Mouse (Mus musculus): ENCODE results near the gene Hoxc4. TPM values are rescaled to one million over a fixed set of nuclear protein-coding genes. Genes with fewer than 3 reads are reported as not detected.

Hoxc4 gene
- polyA plus RNA-seq, 1 experiment from 2014 or later: 69.5 TPM

DNA sequence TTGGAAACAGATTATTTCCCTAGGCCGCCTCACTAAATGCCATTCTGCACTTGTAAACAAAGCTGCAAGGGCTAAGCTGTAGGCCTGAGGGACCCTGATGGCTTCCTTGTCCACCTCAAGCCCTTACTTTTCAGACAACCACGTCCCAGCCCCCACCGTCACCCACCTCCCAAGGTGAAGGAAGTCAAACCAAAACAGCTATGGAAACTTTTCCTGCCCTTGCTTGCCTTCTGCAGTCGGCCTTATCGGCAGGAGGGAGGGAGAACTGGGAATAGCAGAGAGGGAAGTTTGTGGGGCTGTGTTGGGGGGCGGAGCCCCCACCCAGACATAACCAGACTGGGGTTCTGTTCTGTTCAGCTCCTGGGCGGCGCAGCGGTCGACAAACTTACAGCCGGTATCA, 26.5 kb upstream of the Hoxc4 start:
- WGBS: 4% methylated on average over 11 of the region's 11 CpGs
- Histone ChIP-seq H3K9me3 (no peaks in the 10 kb centered on the region), H3K36me3 (no peaks in the 10 kb centered on the region), H3K27me3 (replicated peaks) (peaks cover 22% of the 10 kb centered on the region), H3K4me1 (peaks cover 70% of the 10 kb centered on the region), H3K27ac (peak overlapping the region; percentile 96), H3K4me2 (replicated peaks) (peak overlapping the region; percentile 86), H3K9ac (peak overlapping the region; percentile 91), H3K4me3 (peak overlapping the region; percentile 62)
- ATAC-seq (ENCODE audit: low FRiP score, low read depth): no peak

GRCm38 (mm10) chr15:102992863-102993262, 25.9 kb upstream of the Hoxc4 start:
- H3K36me3 ChIP-seq: no peaks in the 10 kb centered on the region
- peak overlapping the region; percentile 91 for H3K9ac ChIP-seq
- H3K9me3 ChIP-seq: no peaks in the 10 kb centered on the region
- 7% methylated on average over 3 of the region's 3 CpGs for WGBS
- H3K27ac ChIP-seq: peak overlapping the region; percentile 96
- H3K27me3 ChIP-seq (replicated peaks): peaks cover 22% of the 10 kb centered on the region
- H3K4me1 ChIP-seq: peaks cover 68% of the 10 kb centered on the region
- H3K4me3 ChIP-seq: peak overlapping the region; percentile 62
- no peak for ATAC-seq (ENCODE audit: low FRiP score, low read depth)
- H3K4me2 ChIP-seq (replicated peaks): peak overlapping the region; percentile 86

DNA sequence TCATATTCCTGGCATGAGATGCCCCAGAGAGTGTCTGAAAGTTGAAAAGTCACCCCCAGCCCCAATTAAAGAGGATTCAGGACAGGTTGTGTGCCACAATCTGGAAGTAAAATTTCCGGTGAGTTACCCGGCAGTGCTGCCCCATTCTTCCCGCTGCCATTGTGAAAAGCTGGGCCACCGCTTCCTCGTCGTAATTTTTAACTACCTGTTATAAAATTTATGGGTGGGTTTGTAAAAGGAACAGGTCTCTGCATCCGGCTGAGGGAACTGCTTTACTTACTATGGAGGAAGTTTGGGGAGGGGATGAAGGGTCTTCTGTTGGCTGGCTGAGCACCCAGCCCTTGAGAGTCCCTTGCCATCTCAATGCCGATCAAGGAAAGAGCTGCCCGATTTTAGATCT, 22.2 kb upstream of the Hoxc4 start:
- Histone ChIP-seq H3K27me3 (replicated peaks) (peaks cover 18% of the 10 kb centered on the region), H3K9ac (peak overlapping the region; percentile 96), H3K36me3 (no peaks in the 10 kb centered on the region), H3K27ac (peak overlapping the region; percentile 29), H3K4me1 (peaks cover 49% of the 10 kb centered on the region), H3K9me3 (no peaks in the 10 kb centered on the region), H3K4me3 (peak overlapping the region; percentile 76), H3K4me2 (replicated peaks) (peak overlapping the region; percentile 86)
- 3% methylated on average over 9 of the region's 9 CpGs for WGBS
- ATAC-seq (ENCODE audit: low FRiP score, low read depth): no peak

- Histone ChIP-seq H3K4me3 (peak overlapping the region; percentile 76), H3K9ac (peak overlapping the region; percentile 96), H3K9me3 (no peaks in the 10 kb centered on the region), H3K4me1 (peaks cover 49% of the 10 kb centered on the region), H3K36me3 (no peaks in the 10 kb centered on the region), H3K27me3 (replicated peaks) (peaks cover 12% of the 10 kb centered on the region; the same call in 1 of the 2 replicates), H3K4me2 (replicated peaks) (peak overlapping the region; percentile 86), H3K27ac (peak overlapping the region; percentile 89)
- no peak for ATAC-seq (ENCODE audit: low FRiP score, low read depth)
- WGBS: under 1% methylated on average over 3 of the region's 3 CpGs
Observed at GRCm38 (mm10) chr15:102997431-102997830, 21.3 kb upstream of the Hoxc4 start.

DNA sequence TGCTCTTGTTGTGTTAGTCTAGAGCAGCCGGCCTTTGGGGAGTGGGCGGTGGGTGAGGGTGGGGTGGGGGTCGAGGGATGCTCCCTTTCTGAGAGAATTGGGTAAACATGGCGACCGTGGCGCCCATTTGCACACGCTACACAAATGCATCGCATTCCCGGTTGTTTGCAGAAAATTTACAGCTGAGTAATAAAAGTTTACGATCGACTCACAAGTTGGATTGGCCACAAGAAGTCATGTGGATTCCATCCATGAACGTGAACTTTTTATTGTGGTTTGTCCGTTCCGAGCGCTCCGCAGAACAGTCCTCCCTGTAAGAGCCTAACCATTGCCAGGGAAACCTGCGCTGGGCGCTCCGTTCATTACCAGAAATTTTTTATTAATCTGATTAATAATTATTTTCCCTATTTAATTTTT, 20.8 kb upstream of the Hoxc4 start, which contains the start of gene Hoxc6:
Hoxc6 (plus strand) TSS at position 319 of the 417 bp plus-strand sequence.
- Histone ChIP-seq H3K4me2 (replicated peaks) (peak within 1 kb of the TSS; percentile 86), H3K9me3 (no peaks in the 10 kb centered on the region), H3K27ac (peak within 1 kb of the TSS; percentile 91), H3K9ac (peak within 1 kb of the TSS; percentile 96), H3K36me3 (no peaks in the 10 kb centered on the region), H3K4me1 (peaks cover 49% of the 10 kb centered on the region), H3K27me3 (replicated peaks) (peaks cover 8% of the 10 kb centered on the region; the same call in 1 of the 2 replicates), H3K4me3 (peak within 1 kb of the TSS; percentile 76)
- under 1% methylated on average over 19 of the region's 19 CpGs for WGBS
- peak; percentile 65 for ATAC-seq (ENCODE audit: low FRiP score, low read depth)

- peaks cover 55% of the 10 kb centered on the region for H3K4me1 ChIP-seq
- under 1% methylated on average over 19 of the region's 19 CpGs for WGBS
- H3K36me3 ChIP-seq: no peaks in the 10 kb centered on the region
- peak overlapping the region; percentile 76 for H3K4me3 ChIP-seq
- 0 out of 2 replicates have a peak, but pooled peaks cover 7% of the 10 kb centered on the region for H3K27me3 ChIP-seq (replicated peaks)
- H3K9ac ChIP-seq: peak overlapping the region; percentile 96
- H3K27ac ChIP-seq: peak overlapping the region; percentile 91
- peak overlapping the region; percentile 86 for H3K4me2 ChIP-seq (replicated peaks)
- peak; percentile 31 for ATAC-seq (ENCODE audit: low FRiP score, low read depth)
- H3K9me3 ChIP-seq: no peaks in the 10 kb centered on the region
Observed at GRCm38 (mm10) chr15:102998608-102999182, 20.0 kb upstream of the Hoxc4 start.

DNA sequence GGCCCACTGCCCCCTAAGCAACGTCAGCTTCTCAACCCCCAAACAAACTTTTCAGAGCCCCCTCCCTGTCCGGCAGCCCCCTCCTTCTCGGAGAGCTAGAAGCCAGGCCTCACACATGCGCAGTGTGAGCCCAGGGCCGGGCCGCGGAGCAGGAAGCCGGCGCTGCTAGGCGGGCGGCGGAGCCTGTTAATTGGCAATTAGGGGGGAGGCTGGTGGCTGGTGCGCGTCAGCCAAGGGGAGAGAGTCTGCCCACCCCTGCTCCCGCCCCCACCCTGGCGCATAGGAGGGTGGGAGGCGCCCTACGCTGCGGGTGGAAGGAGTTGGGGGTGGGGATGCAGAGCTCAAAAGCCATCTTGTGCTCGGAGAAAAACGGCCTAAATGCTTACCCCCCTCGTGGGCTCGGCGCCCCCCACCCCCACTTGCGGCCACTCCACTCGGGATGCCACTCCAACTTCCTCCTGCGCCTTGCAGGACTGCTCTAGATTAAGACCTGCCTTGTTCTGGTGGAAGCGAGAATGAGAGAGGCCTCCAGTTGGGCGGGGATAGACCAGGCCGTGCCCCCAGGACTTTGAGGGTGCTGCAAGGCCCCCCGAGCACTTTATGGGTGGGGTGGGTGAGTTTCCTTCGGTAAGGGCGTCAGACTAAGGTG, 19.4 kb upstream of the Hoxc4 start:
- H3K36me3 ChIP-seq: no peaks in the 10 kb centered on the region
- H3K4me1 ChIP-seq: peaks cover 58% of the 10 kb centered on the region
- peak overlapping the region; percentile 91 for H3K27ac ChIP-seq
- ATAC-seq (ENCODE audit: low FRiP score, low read depth): peak; percentile 67
- H3K4me3 ChIP-seq: peak overlapping the region; percentile 76
- H3K4me2 ChIP-seq (replicated peaks): peak overlapping the region; percentile 86
- WGBS: under 1% methylated on average over 33 of the region's 33 CpGs
- H3K9me3 ChIP-seq: no peaks in the 10 kb centered on the region
- 0 out of 2 replicates have a peak, but pooled peaks cover 7% of the 10 kb centered on the region for H3K27me3 ChIP-seq (replicated peaks)
- peak overlapping the region; percentile 96 for H3K9ac ChIP-seq

DNA sequence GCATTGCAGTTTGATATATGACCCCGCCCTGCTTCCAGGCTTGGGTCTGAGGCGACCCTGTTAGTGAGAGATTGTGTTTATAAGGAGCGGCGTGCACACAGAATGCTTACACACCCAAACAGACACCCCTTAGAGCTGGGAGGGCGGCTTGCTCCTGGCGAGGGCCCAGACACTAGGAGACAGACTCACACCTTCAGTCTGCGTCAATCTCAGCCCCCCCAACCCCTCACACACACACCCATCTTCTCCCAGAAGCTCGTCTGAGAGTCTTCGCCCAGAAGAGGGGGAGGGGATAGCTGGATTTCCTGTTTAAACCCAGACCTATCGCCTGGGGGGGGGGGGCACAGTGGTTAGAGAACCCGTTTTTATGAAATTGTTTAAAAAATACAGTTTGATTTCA, 18.8 kb upstream of the Hoxc4 start:
- peak; percentile 39 for ATAC-seq (ENCODE audit: low FRiP score, low read depth)
- 2% methylated on average over 11 of the region's 11 CpGs for WGBS
- H3K4me3 ChIP-seq: peak overlapping the region; percentile 76
- H3K27me3 ChIP-seq (replicated peaks): 0 out of 2 replicates have a peak, but pooled peaks cover 7% of the 10 kb centered on the region
- H3K9me3 ChIP-seq: no peaks in the 10 kb centered on the region
- peak overlapping the region; percentile 96 for H3K9ac ChIP-seq
- H3K36me3 ChIP-seq: no peaks in the 10 kb centered on the region
- H3K4me2 ChIP-seq (replicated peaks): peak overlapping the region; percentile 86
- H3K4me1 ChIP-seq: peaks cover 58% of the 10 kb centered on the region
- H3K27ac ChIP-seq: peak overlapping the region; percentile 91

GRCm38 (mm10) chr15:103000501-103000901, 18.2 kb upstream of the Hoxc4 start:
- Histone ChIP-seq H3K9me3 (no peaks in the 10 kb centered on the region), H3K27ac (peak overlapping the region; percentile 91), H3K9ac (peak overlapping the region; percentile 96), H3K4me2 (replicated peaks) (peak overlapping the region; percentile 86), H3K4me1 (peaks cover 58% of the 10 kb centered on the region), H3K4me3 (peak overlapping the region; percentile 76), H3K27me3 (replicated peaks) (0 out of 2 replicates have a peak, but pooled peaks cover 7% of the 10 kb centered on the region), H3K36me3 (no peaks in the 10 kb centered on the region)
- no peak for ATAC-seq (ENCODE audit: low FRiP score, low read depth)
- WGBS: under 1% methylated on average over 24 of the region's 24 CpGs

- Histone ChIP-seq H3K4me1 (peaks cover 64% of the 10 kb centered on the region), H3K36me3 (no peaks in the 10 kb centered on the region), H3K27ac (peak overlapping the region; percentile 91), H3K4me3 (peak overlapping the region; percentile 76), H3K9ac (peak overlapping the region; percentile 96), H3K9me3 (no peaks in the 10 kb centered on the region), H3K4me2 (replicated peaks) (peak overlapping the region; percentile 86), H3K27me3 (replicated peaks) (0 out of 2 replicates have a peak, but pooled peaks cover 4% of the 10 kb centered on the region)
- no peak for ATAC-seq (ENCODE audit: low FRiP score, low read depth)
- WGBS: 18% methylated on average over 2 of the region's 2 CpGs
Observed at GRCm38 (mm10) chr15:103001370-103001769, 17.4 kb upstream of the Hoxc4 start.

DNA sequence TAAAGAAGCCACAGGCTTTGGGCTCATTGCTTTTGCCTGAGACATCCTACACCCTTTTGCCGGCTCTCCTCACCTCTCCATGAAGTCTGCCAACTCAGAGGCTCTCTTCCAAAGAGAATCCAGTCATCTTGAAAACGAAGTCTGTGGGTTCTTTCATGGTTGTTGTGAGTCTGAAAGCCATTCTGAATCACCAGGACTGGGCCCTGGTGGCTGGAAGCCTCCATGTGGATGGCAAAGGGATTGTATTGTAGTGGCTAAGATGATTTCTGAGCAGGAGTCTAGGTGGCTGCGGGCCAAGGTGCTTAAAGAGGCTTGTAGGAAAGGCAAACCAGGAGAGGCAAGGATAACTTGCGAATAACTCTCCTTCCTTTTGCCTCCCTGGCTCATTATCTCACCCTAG, 16.6 kb upstream of the Hoxc4 start:
- H3K4me2 ChIP-seq (replicated peaks): peak overlapping the region; percentile 86

DNA sequence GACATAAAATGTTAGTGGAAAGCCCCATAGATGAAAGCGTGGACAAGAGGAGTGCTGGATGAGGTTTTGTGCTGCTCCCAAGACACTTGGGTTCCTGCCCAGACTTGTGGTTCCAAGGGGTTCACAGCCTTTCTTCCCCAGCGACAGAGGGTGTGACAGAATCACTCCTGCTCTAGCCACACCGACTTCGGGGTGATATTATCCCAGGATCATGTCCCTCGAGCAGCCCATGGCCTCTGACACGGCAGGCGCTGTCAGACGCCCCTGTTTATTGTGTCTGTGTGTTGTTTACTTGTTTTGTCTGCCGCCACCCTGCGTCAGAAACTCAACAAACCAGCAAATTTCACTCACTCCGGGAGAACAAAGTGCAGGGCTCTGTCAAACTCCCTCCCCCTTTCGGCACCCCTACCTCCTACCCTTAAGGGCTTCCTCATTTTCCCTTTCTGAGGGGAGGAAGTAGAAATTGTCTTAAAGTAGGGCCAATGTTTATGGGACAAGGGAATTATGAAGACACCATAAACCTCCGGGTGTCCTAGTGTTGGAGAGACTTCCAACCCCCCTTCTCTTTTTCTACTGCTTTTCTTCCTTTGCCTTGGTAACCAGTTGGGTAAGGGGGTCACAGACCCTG, 15.8 kb upstream of the Hoxc4 start:
- 0 out of 2 replicates have a peak, but pooled peaks cover 4% of the 10 kb centered on the region for H3K27me3 ChIP-seq (replicated peaks)
- no peaks in the 10 kb centered on the region for H3K36me3 ChIP-seq
- 6% methylated on average over 13 of the region's 13 CpGs for WGBS
- H3K4me2 ChIP-seq (replicated peaks): peak overlapping the region; percentile 86
- H3K4me1 ChIP-seq: peaks cover 75% of the 10 kb centered on the region
- peak overlapping the region; percentile 76 for H3K4me3 ChIP-seq
- peak overlapping the region; percentile 96 for H3K9ac ChIP-seq
- peak overlapping the region; percentile 91 for H3K27ac ChIP-seq
- H3K9me3 ChIP-seq: no peaks in the 10 kb centered on the region
- no peak for ATAC-seq (ENCODE audit: low FRiP score, low read depth)

More for the DNA sequence above, 16.6 kb upstream of the Hoxc4 start:
- H3K4me1 ChIP-seq: peaks cover 71% of the 10 kb centered on the region
- peak overlapping the region; percentile 76 for H3K4me3 ChIP-seq
- no peaks in the 10 kb centered on the region for H3K36me3 ChIP-seq
- H3K27me3 ChIP-seq (replicated peaks): 0 out of 2 replicates have a peak, but pooled peaks cover 4% of the 10 kb centered on the region
- WGBS: 7% methylated on average over 4 of the region's 4 CpGs
- no peaks in the 10 kb centered on the region for H3K9me3 ChIP-seq
- peak overlapping the region; percentile 96 for H3K9ac ChIP-seq
- ATAC-seq (ENCODE audit: low FRiP score, low read depth): no peak
- peak overlapping the region; percentile 91 for H3K27ac ChIP-seq

All from neural tube, embryonic 12.5 days (tissue).